Mouse (Mus musculus) C2C12 (cell line): ENCODE measurements around the gene Usp45.

Experiments used
- CTCF ChIP-seq: IDR thresholded peaks from one replicate; pipeline ENCODE4 v1.5.1; 2011; ENCODE audit not compliant: control insufficient read depth, insufficient read depth, insufficient read length
- MYOD1 ChIP-seq: IDR thresholded peaks from one replicate; pipeline ENCODE4 v1.6.1; 2011; ENCODE audit warnings: low read depth; ENCODE audit not compliant: control insufficient read depth, insufficient read length
- MYOG ChIP-seq: IDR thresholded peaks from one replicate; pipeline ENCODE4 v1.6.1; 2011; ENCODE audit not compliant: control insufficient read depth, insufficient read length; ENCODE audit errors: extremely low read depth

DNA sequence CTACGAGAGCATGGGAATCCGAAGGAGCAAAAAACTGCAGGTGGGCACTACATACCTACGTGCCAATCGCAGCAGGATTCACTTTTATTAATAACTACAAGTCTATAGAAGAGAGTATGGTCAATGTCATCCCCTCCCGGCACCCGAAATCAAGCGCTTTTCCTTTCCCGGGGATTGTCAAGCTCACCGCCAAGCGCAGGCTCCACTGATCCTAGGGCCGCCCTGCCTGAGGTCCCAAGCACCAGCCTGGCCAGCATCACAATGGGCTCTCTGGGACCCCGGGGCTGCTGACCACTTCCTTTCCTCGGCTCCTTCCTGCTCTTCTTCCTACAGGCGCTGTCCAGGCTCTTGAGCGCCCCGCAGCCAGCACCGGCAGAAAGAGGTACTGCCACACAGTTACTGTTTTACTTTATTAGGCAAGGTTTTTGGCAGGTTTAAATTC lies at the start of gene Usp45, which contains the start of gene Tstd3:
- TF ChIP-seq MYOG (no peak), MYOD1 (no peak), CTCF (peak; percentile 28)
